Mouse (Mus musculus) stomach, postnatal 0 days (tissue): ENCODE measurements at regions not wholly inside any gene's neighbourhood (a gene's known extent, or its start where the extent isn't known, plus 50 kb on each side); places are given as distances from the start of the nearest gene placed in this dataset.

Experiments
- CTCF ChIP-seq: IDR thresholded peaks from 2 replicates; pipeline ENCODE4 v1.5.1; 2016; ENCODE audit warnings: antibody characterized with exemption, low read depth, mild to moderate bottlenecking, moderate library complexity
- EP300 ChIP-seq: optimal IDR thresholded peaks from 2 replicates; pipeline ENCODE3; 2016; ENCODE audit warnings: antibody characterized with exemption

GRCm38 (mm10) chr1:169103669-169104068 lies 427.6 kb downstream of the Nuf2 start:
- TF ChIP-seq CTCF (no peak), EP300 (no peak)
